Mouse (Mus musculus): ENCODE results near the gene Agfg2. TPM values are rescaled to one million over a fixed set of nuclear protein-coding genes. Genes with fewer than 3 reads are reported as not detected.

Gene Agfg2
- polyA plus RNA-seq, 1 experiment from 2014 or later: 13.6 TPM

- WGBS: 96% methylated on average over 8 of the region's 8 CpGs
- H3K4me3 ChIP-seq (ENCODE audit: low read depth, low read length): no peak overlapping the region
- H3K4me1 ChIP-seq (ENCODE audit: control insufficient read depth, insufficient read depth, low read length): peaks cover 5% of the 10 kb centered on the region; the same call in 1 of the 2 replicates
- no peak overlapping the region for H3K4me2 ChIP-seq (ENCODE audit: low read depth)
- no peak overlapping the region for H3K9ac ChIP-seq (ENCODE audit: low read length)
- H3K36me3 ChIP-seq (ENCODE audit: control insufficient read depth, insufficient read depth, low read length): no peaks in the 10 kb centered on the region
- H3K9me3 ChIP-seq (ENCODE audit: control insufficient read depth, low read length): no peaks in the 10 kb centered on the region
- H3K27me3 ChIP-seq (ENCODE audit: control insufficient read depth, insufficient read depth, low read length): no peaks in the 10 kb centered on the region
- no peak overlapping the region for H3K27ac ChIP-seq (ENCODE audit: low read depth, low read length)
- no peak for ATAC-seq (ENCODE audit: insufficient read depth, low FRiP score, low TSS enrichment)
- no peak for DNase-seq (ENCODE audit: low spot score)
Measured at GRCm38 (mm10) chr5:137674786-137675185, 9.7 kb downstream of the Agfg2 start.

- Histone ChIP-seq H3K27ac (ENCODE audit: low read depth, low read length) (no peak overlapping the region), H3K4me1 (ENCODE audit: control insufficient read depth, insufficient read depth, low read length) (peaks cover 5% of the 10 kb centered on the region; the same call in 1 of the 2 replicates), H3K4me2 (ENCODE audit: low read depth) (no peak overlapping the region), H3K4me3 (ENCODE audit: low read depth, low read length) (no peak overlapping the region), H3K36me3 (ENCODE audit: control insufficient read depth, insufficient read depth, low read length) (no peaks in the 10 kb centered on the region), H3K9me3 (ENCODE audit: control insufficient read depth, low read length) (no peaks in the 10 kb centered on the region), H3K9ac (ENCODE audit: low read length) (no peak overlapping the region), H3K27me3 (ENCODE audit: control insufficient read depth, insufficient read depth, low read length) (no peaks in the 10 kb centered on the region)
- no peak for ATAC-seq (ENCODE audit: insufficient read depth, low FRiP score, low TSS enrichment)
- DNase-seq (ENCODE audit: low spot score): no peak
- 93% methylated on average over 6 of the region's 6 CpGs for WGBS
Measured at GRCm38 (mm10) chr5:137673015-137673414, 11.5 kb downstream of the Agfg2 start.

GRCm38 (mm10) chr5:137672361-137672760, 12.2 kb downstream of the Agfg2 start:
- ATAC-seq (ENCODE audit: insufficient read depth, low FRiP score, low TSS enrichment) (no peak), DNase-seq (ENCODE audit: low spot score) (no peak)
- Histone ChIP-seq H3K4me1 (ENCODE audit: control insufficient read depth, insufficient read depth, low read length) (peaks cover 5% of the 10 kb centered on the region; the same call in 1 of the 2 replicates), H3K4me2 (ENCODE audit: low read depth) (no peak overlapping the region), H3K27ac (ENCODE audit: low read depth, low read length) (no peak overlapping the region), H3K9ac (ENCODE audit: low read length) (no peak overlapping the region), H3K36me3 (ENCODE audit: control insufficient read depth, insufficient read depth, low read length) (0 out of 2 replicates have a peak, but pooled peaks cover 2% of the 10 kb centered on the region), H3K27me3 (ENCODE audit: control insufficient read depth, insufficient read depth, low read length) (no peaks in the 10 kb centered on the region), H3K9me3 (ENCODE audit: control insufficient read depth, low read length) (no peaks in the 10 kb centered on the region), H3K4me3 (ENCODE audit: low read depth, low read length) (no peak overlapping the region)
- 90% methylated on average over 5 of the region's 5 CpGs for WGBS

GRCm38 (mm10) chr5:137671443-137672240, 12.9 kb downstream of the Agfg2 start:
- Histone ChIP-seq H3K4me2 (ENCODE audit: low read depth) (no peak overlapping the region), H3K27me3 (ENCODE audit: control insufficient read depth, insufficient read depth, low read length) (no peaks in the 10 kb centered on the region), H3K36me3 (ENCODE audit: control insufficient read depth, insufficient read depth, low read length) (peaks cover 3% of the 10 kb centered on the region; the same call in 1 of the 2 replicates), H3K9me3 (ENCODE audit: control insufficient read depth, low read length) (no peaks in the 10 kb centered on the region), H3K4me3 (ENCODE audit: low read depth, low read length) (no peak overlapping the region), H3K9ac (ENCODE audit: low read length) (no peak overlapping the region), H3K27ac (ENCODE audit: low read depth, low read length) (no peak overlapping the region; the same call in 1 of the 2 replicates), H3K4me1 (ENCODE audit: control insufficient read depth, insufficient read depth, low read length) (peaks cover 5% of the 10 kb centered on the region; the same call in 1 of the 2 replicates)
- ATAC-seq (ENCODE audit: insufficient read depth, low FRiP score, low TSS enrichment) (no peak), DNase-seq (ENCODE audit: low spot score) (no peak)
- WGBS: 34% methylated on average over 9 of the region's 9 CpGs

GRCm38 (mm10) chr5:137670240-137670639, 14.3 kb downstream of the Agfg2 start:
- H3K4me2 ChIP-seq (ENCODE audit: low read depth): no peak overlapping the region
- peaks cover 7% of the 10 kb centered on the region; the same call in 1 of the 2 replicates for H3K36me3 ChIP-seq (ENCODE audit: control insufficient read depth, insufficient read depth, low read length)
- H3K4me3 ChIP-seq (ENCODE audit: low read depth, low read length): no peak overlapping the region
- no peaks in the 10 kb centered on the region for H3K9me3 ChIP-seq (ENCODE audit: control insufficient read depth, low read length)
- WGBS: 94% methylated on average over 1 of the region's 1 CpGs
- ATAC-seq (ENCODE audit: insufficient read depth, low FRiP score, low TSS enrichment) (no peak), DNase-seq (ENCODE audit: low spot score) (no peak)
- no peaks in the 10 kb centered on the region for H3K27me3 ChIP-seq (ENCODE audit: control insufficient read depth, insufficient read depth, low read length)
- H3K27ac ChIP-seq (ENCODE audit: low read depth, low read length): no peak overlapping the region
- H3K4me1 ChIP-seq (ENCODE audit: control insufficient read depth, insufficient read depth, low read length): peaks cover 5% of the 10 kb centered on the region; the same call in 1 of the 2 replicates
- no peak overlapping the region for H3K9ac ChIP-seq (ENCODE audit: low read length)

GRCm38 (mm10) chr5:137668971-137669370, 15.6 kb downstream of the Agfg2 start:
- Histone ChIP-seq H3K27me3 (ENCODE audit: control insufficient read depth, insufficient read depth, low read length) (no peaks in the 10 kb centered on the region), H3K27ac (ENCODE audit: low read depth, low read length) (no peak overlapping the region)
- 88% methylated on average over 10 of the region's 10 CpGs for WGBS

GRCm38 (mm10) chr5:137663057-137663456, 21.5 kb downstream of the Agfg2 start:
- 64% methylated on average over 9 of the region's 9 CpGs for WGBS
- Histone ChIP-seq H3K27ac (ENCODE audit: low read depth, low read length) (peak overlapping the region; percentile 29; the same call in 1 of the 2 replicates), H3K4me2 (ENCODE audit: low read depth) (no peak overlapping the region), H3K9me3 (ENCODE audit: control insufficient read depth, low read length) (no peaks in the 10 kb centered on the region), H3K27me3 (ENCODE audit: control insufficient read depth, insufficient read depth, low read length) (no peaks in the 10 kb centered on the region), H3K4me1 (ENCODE audit: control insufficient read depth, insufficient read depth, low read length) (no peaks in the 10 kb centered on the region), H3K36me3 (ENCODE audit: control insufficient read depth, insufficient read depth, low read length) (peaks cover 17% of the 10 kb centered on the region), H3K4me3 (ENCODE audit: low read depth, low read length) (no peak overlapping the region), H3K9ac (ENCODE audit: low read length) (no peak overlapping the region)
- DNase-seq (ENCODE audit: low spot score) (no peak), ATAC-seq (ENCODE audit: insufficient read depth, low FRiP score, low TSS enrichment) (no peak)

More at GRCm38 (mm10) chr5:137668971-137669370, 15.6 kb downstream of the Agfg2 start:
- no peak overlapping the region for H3K9ac ChIP-seq (ENCODE audit: low read length)
- H3K4me3 ChIP-seq (ENCODE audit: low read depth, low read length): no peak overlapping the region
- DNase-seq (ENCODE audit: low spot score) (no peak), ATAC-seq (ENCODE audit: insufficient read depth, low FRiP score, low TSS enrichment) (no peak)
- peaks cover 7% of the 10 kb centered on the region; the same call in 1 of the 2 replicates for H3K36me3 ChIP-seq (ENCODE audit: control insufficient read depth, insufficient read depth, low read length)
- no peak overlapping the region for H3K4me2 ChIP-seq (ENCODE audit: low read depth)
- H3K9me3 ChIP-seq (ENCODE audit: control insufficient read depth, low read length): no peaks in the 10 kb centered on the region
- peaks cover 5% of the 10 kb centered on the region; the same call in 1 of the 2 replicates for H3K4me1 ChIP-seq (ENCODE audit: control insufficient read depth, insufficient read depth, low read length)

GRCm38 (mm10) chr5:137660064-137660688, 24.4 kb downstream of the Agfg2 start:
- Histone ChIP-seq H3K27me3 (ENCODE audit: control insufficient read depth, insufficient read depth, low read length) (no peaks in the 10 kb centered on the region), H3K9ac (ENCODE audit: low read length) (no peak overlapping the region), H3K9me3 (ENCODE audit: control insufficient read depth, low read length) (no peaks in the 10 kb centered on the region), H3K4me3 (ENCODE audit: low read depth, low read length) (no peak overlapping the region), H3K27ac (ENCODE audit: low read depth, low read length) (no peak overlapping the region), H3K4me2 (ENCODE audit: low read depth) (no peak overlapping the region), H3K4me1 (ENCODE audit: control insufficient read depth, insufficient read depth, low read length) (no peaks in the 10 kb centered on the region), H3K36me3 (ENCODE audit: control insufficient read depth, insufficient read depth, low read length) (peaks cover 12% of the 10 kb centered on the region)
- DNase-seq (ENCODE audit: low spot score): no peak
- ATAC-seq (ENCODE audit: insufficient read depth, low FRiP score, low TSS enrichment): no peak
- WGBS: 92% methylated on average over 6 of the region's 6 CpGs

Measured in neural tube, embryonic 11.5 days (tissue).